Mouse (Mus musculus): ENCODE results near the gene Elof1.

DNA sequence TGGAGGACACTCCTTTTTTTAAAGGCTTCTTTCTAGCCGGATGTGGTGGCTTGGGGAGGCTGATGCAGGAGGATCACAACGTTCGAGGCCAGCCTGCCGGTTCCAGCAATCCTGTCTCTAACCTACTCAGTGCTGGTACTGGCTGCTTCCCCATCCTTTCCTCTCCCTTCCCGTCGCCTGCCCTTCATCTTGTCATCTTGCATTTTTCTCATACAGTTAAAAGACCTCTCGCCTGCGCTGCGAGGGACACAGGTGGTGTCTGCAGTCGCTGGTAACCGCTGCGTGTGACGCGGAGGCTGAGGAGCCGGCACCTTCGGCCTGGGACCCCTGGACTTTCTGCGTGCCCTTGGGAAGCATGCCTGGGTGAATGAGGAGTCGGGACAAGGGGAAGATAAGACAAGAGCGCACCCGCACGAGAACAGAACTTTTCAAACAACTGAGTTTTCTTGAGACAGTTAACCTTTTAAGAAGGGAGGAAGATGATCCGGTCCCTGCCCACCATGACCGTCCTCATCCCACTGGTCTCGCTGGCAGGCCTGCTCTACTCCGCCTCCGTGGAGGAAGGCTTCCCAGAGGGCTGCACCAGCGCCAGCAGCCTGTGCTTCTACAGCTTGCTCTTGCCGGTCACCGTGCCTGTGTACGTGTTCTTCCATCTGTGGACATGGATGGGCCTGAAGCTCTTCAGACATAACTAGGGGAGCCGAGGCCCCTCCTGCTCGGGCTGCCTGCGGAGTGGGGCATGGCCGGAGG is 40.7 kb upstream of the Elof1 start:
- TF ChIP-seq TAL1 (IDR thresholded peaks at IDR 0.05; ENCODE audit: low read length): no peak
- TF ChIP-seq GATA1 (IDR thresholded peaks at IDR 0.05; ENCODE audit: low read length): no peak

Data from erythroblast, embryonic 14.5 days (primary cell).